Mouse (Mus musculus) olfactory bulb, adult 2 months (tissue): Measurements from ENCODE around the gene Neurl1a.

ENCODE experiments used
- CTCF ChIP-seq: fragments of 200-500 bp; IDR thresholded peaks from 2 replicates; pipeline ENCODE4 v1.5.1; 2012; ENCODE audit warnings: low read depth, mild to moderate bottlenecking, low read length, moderate library complexity; ENCODE audit not compliant: insufficient read depth
- POLR2A ChIP-seq: fragments of 200-500 bp; IDR thresholded peaks from 2 replicates; pipeline ENCODE4 v1.6.1; 2012; ENCODE audit warnings: mild to moderate bottlenecking, low read depth, low read length, moderate library complexity; ENCODE audit not compliant: insufficient read depth

DNA sequence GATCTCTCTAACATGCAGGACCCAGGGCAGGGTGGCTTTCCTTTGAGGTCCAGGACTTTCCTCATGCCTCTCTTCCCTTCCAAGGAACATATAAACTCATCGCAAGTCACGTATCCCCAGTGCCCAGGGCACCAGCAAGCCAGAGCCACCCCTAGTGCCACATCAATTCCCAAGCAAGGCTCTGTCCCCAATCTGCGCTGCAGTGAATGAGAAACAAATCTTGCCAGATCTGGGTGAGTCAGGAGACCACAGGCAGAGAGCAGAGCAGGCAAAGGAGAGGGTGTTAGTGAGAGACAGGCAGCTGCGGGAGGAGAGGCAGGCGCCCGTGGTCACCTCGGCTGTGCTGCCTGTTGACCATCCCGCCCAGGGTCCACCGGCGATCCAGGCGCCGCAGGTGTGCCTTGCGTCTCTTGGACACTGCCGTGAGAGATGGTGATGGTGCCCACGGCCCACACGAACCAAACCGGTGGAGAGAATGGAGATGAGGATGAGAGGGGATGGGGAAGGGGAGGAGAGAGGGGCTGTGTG, 104.1 kb downstream of the Neurl1a start:
- TF ChIP-seq CTCF (no peak), POLR2A (no peak)
